Mouse (Mus musculus): ENCODE measurements around the gene Rassf2.

Rassf2 gene

GRCm38 (mm10) chr2:132006561-132007474 is 23.2 kb downstream of the Rassf2 start:
- in situ Hi-C loops (cut with MboI, MseI) = no loop called here

GRCm38 (mm10) chr2:132005445-132005844 is 24.6 kb downstream of the Rassf2 start:
- in situ Hi-C loops (cut with MboI, MseI) = no loop called here

GRCm38 (mm10) chr2:132004495-132005136 is 25.4 kb downstream of the Rassf2 start:
- in situ Hi-C loops (cut with MboI, MseI) = no loop called here

- in situ Hi-C loops (cut with MboI, MseI) = no loop called here
Observed at GRCm38 (mm10) chr2:132003916-132004315, 26.1 kb downstream of the Rassf2 start.

- in situ Hi-C loops (cut with MboI, MseI) = no loop called here
Observed at GRCm38 (mm10) chr2:132001696-132002334, 28.2 kb downstream of the Rassf2 start.

GRCm38 (mm10) chr2:131997356-131997755 is 32.7 kb downstream of the Rassf2 start:
- in situ Hi-C loops (cut with MboI, MseI) = loop anchor here in 1 of 2 experiments (25.0 kb wide), 1 partner anchor 240 kb away; the partner anchor contains the start of gene Tmem230

GRCm38 (mm10) chr2:131996369-131996768 is 33.7 kb downstream of the Rassf2 start:
- in situ Hi-C loops (cut with MboI, MseI) = loop anchor here in 1 of 2 experiments (25.0 kb wide), 1 partner anchor 241 kb away; the partner anchor contains the start of gene Tmem230

- in situ Hi-C loops (cut with MboI, MseI) = loop anchor here in 1 of 2 experiments (25.0 kb wide), 1 partner anchor 242 kb away; the partner anchor contains the start of gene Tmem230
Observed at GRCm38 (mm10) chr2:131995742-131996141, 34.3 kb downstream of the Rassf2 start.

GRCm38 (mm10) chr2:131994971-131995370 is 35.1 kb downstream of the Rassf2 start:
- in situ Hi-C loops (cut with MboI, MseI) = loop anchor here (5.0 to 25.0 kb wide), 2 partner anchors 242 kb away; partner anchors contain the start of gene Tmem230 (in 1 of the 2)

GRCm38 (mm10) chr2:131993563-131994088 is 36.4 kb downstream of the Rassf2 start:
- in situ Hi-C loops (cut with MboI, MseI) = loop anchor here (5.0 to 25.0 kb wide), 2 partner anchors 244 kb away; partner anchors contain the start of gene Tmem230 (in 1 of the 2)

GRCm38 (mm10) chr2:131993151-131993550 is 36.9 kb downstream of the Rassf2 start:
- in situ Hi-C loops (cut with MboI, MseI) = loop anchor here (5.0 to 25.0 kb wide), 2 partner anchors 244 kb away; partner anchors contain the start of gene Tmem230 (in 1 of the 2)

GRCm38 (mm10) chr2:131992487-131992886 is 37.6 kb downstream of the Rassf2 start:
- in situ Hi-C loops (cut with MboI, MseI) = loop anchor here (5.0 to 25.0 kb wide), 2 partner anchors 245 kb away; partner anchors contain the start of gene Tmem230 (in 1 of the 2)

GRCm38 (mm10) chr2:131988550-131988949 is 41.5 kb downstream of the Rassf2 start:
- in situ Hi-C loops (cut with MboI, MseI) = loop anchor here in 1 of 2 experiments (25.0 kb wide), 1 partner anchor 249 kb away; the partner anchor contains the start of gene Tmem230

GRCm38 (mm10) chr2:131987950-131988349 is 42.1 kb downstream of the Rassf2 start:
- in situ Hi-C loops (cut with MboI, MseI) = loop anchor here in 1 of 2 experiments (25.0 kb wide), 1 partner anchor 249 kb away; the partner anchor contains the start of gene Tmem230

GRCm38 (mm10) chr2:131982546-131983196 is 47.4 kb downstream of the Rassf2 start:
- in situ Hi-C loops (cut with MboI, MseI) = loop anchor here (5.0 to 25.0 kb wide), 5 partner anchors 75 to 255 kb away; partner anchors contain the start of gene Tmem230 (in 1 of the 2)

- in situ Hi-C loops (cut with MboI, MseI) = loop anchor here (5.0 to 25.0 kb wide), 5 partner anchors 76 to 256 kb away; partner anchors contain the start of gene Tmem230 (in 1 of the 2)
Observed at GRCm38 (mm10) chr2:131980866-131981265, 49.2 kb downstream of the Rassf2 start.

- in situ Hi-C loops (cut with MboI, MseI) = loop anchor here (5.0 to 25.0 kb wide), 2 partner anchors 246 to 261 kb away; partner anchors contain the start of gene Tmem230 (in 1 of the 2)
Observed at GRCm38 (mm10) chr2:131976663-131977062, 53.4 kb downstream of the Rassf2 start.

GRCm38 (mm10) chr2:131971098-131971497 is 59.0 kb downstream of the Rassf2 start:
- in situ Hi-C loops (cut with MboI, MseI) = no loop called here

GRCm38 (mm10) chr2:131970597-131970996 is 59.5 kb downstream of the Rassf2 start:
- in situ Hi-C loops (cut with MboI, MseI) = no loop called here

- in situ Hi-C loops (cut with MboI, MseI) = loop anchor here in 1 of 2 experiments (5.0 kb wide), 1 partner anchor 404 kb away; no protein-coding TSS in a partner anchor
Observed at GRCm38 (mm10) chr2:131961671-131962070, 68.4 kb downstream of the Rassf2 start.
